Mouse (Mus musculus) kidney, postnatal 0 days (tissue): Measurements from ENCODE around the gene Hoxa11. TPM values are rescaled to one million over a fixed set of nuclear protein-coding genes. Genes with fewer than 3 reads are reported as not detected.

Experiments used
- ATAC-seq: fragments of 200-750 bp; cut with Nextera tagmentation; replicated peaks from 2 replicates; pipeline ENCODE4 v1.8.0; 2017; ENCODE audit warnings: low read depth, moderate number of reproducible peaks, moderate TSS enrichment, moderate library complexity; ENCODE audit not compliant: low FRiP score
- DNase-seq: peaks from one replicate; pipeline ENCODE4 v3.0.0-alpha.2; 2016; ENCODE audit warnings: low spot score
- H3K27ac ChIP-seq: fragments of 300-500 bp; sonication (generic); 2 replicates; pipeline ENCODE4 v1.5.1; 2014; ENCODE audit warnings: mild to moderate bottlenecking
- H3K27me3 ChIP-seq: fragments of 300-500 bp; sonication (generic); 2 replicates; pipeline ENCODE4 v1.6.1; 2014; ENCODE audit warnings: low read length, mixed read lengths; ENCODE audit not compliant: insufficient read depth
- H3K36me3 ChIP-seq: fragments of 300-500 bp; sonication (generic); 2 replicates; pipeline ENCODE4 v1.6.1; 2014; ENCODE audit warnings: low read length, mixed read lengths; ENCODE audit not compliant: insufficient read depth
- H3K4me1 ChIP-seq: fragments of 300-500 bp; sonication (generic); replicated peaks from 2 replicates; pipeline ENCODE4 v1.6.1; 2014; ENCODE audit warnings: antibody characterized with exemption, low read length, mixed read lengths; ENCODE audit not compliant: insufficient read depth
- H3K4me2 ChIP-seq: fragments of 300-500 bp; sonication (generic); 2 replicates; pipeline ENCODE4 v1.6.1; 2014; ENCODE audit warnings: mild to moderate bottlenecking, low read length, moderate library complexity, mixed read lengths
- H3K4me3 ChIP-seq: fragments of 300-500 bp; sonication (generic); replicated peaks from 2 replicates; pipeline ENCODE4 v1.5.1; 2014; ENCODE audit warnings: low read depth, low read length
- H3K9ac ChIP-seq: fragments of 300-500 bp; sonication (generic); 2 replicates; pipeline ENCODE4 v1.6.1; 2014; ENCODE audit warnings: low read depth, low read length
- H3K9me3 ChIP-seq: fragments of 300-500 bp; sonication (generic); replicated peaks from 2 replicates; pipeline ENCODE4 v1.6.1; 2016; ENCODE audit warnings: low read length, inconsistent platforms, mixed read lengths
- CTCF ChIP-seq: IDR thresholded peaks from 2 replicates; pipeline ENCODE4 v1.5.1; 2016; ENCODE audit warnings: antibody characterized with exemption, low read depth, mild to moderate bottlenecking, moderate library complexity
- WGBS: fragments of 180-500 bp; shearing (Covaris S2); extraction: QIAGEN DNeasy Blood & Tissue Kit; methylation state at CpG from one replicate; pipeline ENCODE4 v1.1.7; 2014; 5-methylcytosine and 5-hydroxymethylcytosine counted together
- polyA plus RNA-seq: library from polyadenylated mRNA; unstranded; fragments of >200 nt; fragmentation: Nextera tagmentation; extraction: Ambion mirVana; gene quantifications from 2 replicates; pipeline ENCODE4 v1.2.1, GENCODE M21; 2015

Gene Hoxa11
- polyA plus RNA-seq, 1 experiment from 2014 or later: 27.7 TPM

- Histone ChIP-seq H3K9ac (0 out of 2 replicates have a peak overlapping the region, but pooled peaks have one; percentile 33), H3K27ac (no peak overlapping the region), H3K27me3 (no peaks in the 10 kb centered on the region), H3K4me3 (peak overlapping the region; percentile 62; the same call in 1 of the 2 replicates), H3K9me3 (no peaks in the 10 kb centered on the region), H3K4me1 (peaks cover 52% of the 10 kb centered on the region), H3K36me3 (no peaks in the 10 kb centered on the region), H3K4me2 (peak overlapping the region; percentile 89)
- no peak for TF ChIP-seq CTCF
- DNase-seq (no peak), ATAC-seq (no peak)
- WGBS: 42% methylated on average over 3 of the region's 3 CpGs
Observed at GRCm38 (mm10) chr6:52215070-52215469, 30.5 kb downstream of the Hoxa11 start.

GRCm38 (mm10) chr6:52214271-52214670 is 31.3 kb downstream of the Hoxa11 start:
- H3K36me3 ChIP-seq: no peaks in the 10 kb centered on the region
- peak overlapping the region; percentile 78; the same call in 1 of the 2 replicates for H3K4me3 ChIP-seq
- H3K27ac ChIP-seq: peak overlapping the region; percentile 33; the same call in 1 of the 2 replicates
- H3K4me1 ChIP-seq: peaks cover 50% of the 10 kb centered on the region
- H3K4me2 ChIP-seq: peak overlapping the region; percentile 89
- H3K9ac ChIP-seq: peak overlapping the region; percentile 72; the same call in 1 of the 2 replicates
- WGBS: 25% methylated on average over 5 of the region's 5 CpGs
- TF ChIP-seq CTCF: no peak
- H3K9me3 ChIP-seq: no peaks in the 10 kb centered on the region
- H3K27me3 ChIP-seq: no peaks in the 10 kb centered on the region
- DNase-seq (no peak), ATAC-seq (no peak)

GRCm38 (mm10) chr6:52213119-52213986 is 32.3 kb downstream of the Hoxa11 start, which contains the start of the genes Hoxa3 and Gm28308:
TSS of gene Hoxa3 (minus strand) at chr6:52213336.
TSS of gene Gm28308 (minus strand) at chr6:52213339.
- H3K4me1 ChIP-seq: peaks cover 47% of the 10 kb centered on the region

GRCm38 (mm10) chr6:52212556-52213118 is 33.0 kb downstream of the Hoxa11 start:
- TF ChIP-seq CTCF: no peak
- Histone ChIP-seq H3K9ac (peak overlapping the region; percentile 90), H3K9me3 (no peaks in the 10 kb centered on the region), H3K27ac (peak overlapping the region; percentile 99), H3K4me1 (peaks cover 46% of the 10 kb centered on the region), H3K27me3 (no peaks in the 10 kb centered on the region), H3K4me3 (peak overlapping the region; percentile 78), H3K4me2 (peak overlapping the region; percentile 89), H3K36me3 (no peaks in the 10 kb centered on the region)
- WGBS: under 1% methylated on average over 22 of the region's 22 CpGs
- ATAC-seq: no peak; the same call in 1 of the 2 replicates
- DNase-seq: no peak

More at GRCm38 (mm10) chr6:52213119-52213986, 32.3 kb downstream of the Hoxa11 start, which contains the start of the genes Hoxa3 and Gm28308:
- peak within 1 kb of the TSS; percentile 90 for H3K9ac ChIP-seq
- peak within 1 kb of the TSS; percentile 78 for H3K4me3 ChIP-seq
- H3K27ac ChIP-seq: peak within 1 kb of the TSS; percentile 99
- no peaks in the 10 kb centered on the region for H3K36me3 ChIP-seq
- WGBS: 4% methylated on average over 37 of the region's 38 CpGs
- H3K27me3 ChIP-seq: no peaks in the 10 kb centered on the region
- ATAC-seq (peak; percentile 38; the same call in 1 of the 2 replicates), DNase-seq (peak; percentile 98)
- peak within 1 kb of the TSS; percentile 89 for H3K4me2 ChIP-seq
- H3K9me3 ChIP-seq: no peaks in the 10 kb centered on the region
- TF ChIP-seq CTCF: no peak

GRCm38 (mm10) chr6:52211961-52212360 is 33.6 kb downstream of the Hoxa11 start:
- peak overlapping the region; percentile 89 for H3K4me2 ChIP-seq
- H3K9me3 ChIP-seq: no peaks in the 10 kb centered on the region
- no peaks in the 10 kb centered on the region for H3K27me3 ChIP-seq
- no peak for ATAC-seq
- peaks cover 52% of the 10 kb centered on the region for H3K4me1 ChIP-seq
- H3K27ac ChIP-seq: peak overlapping the region; percentile 99
- no peaks in the 10 kb centered on the region for H3K36me3 ChIP-seq
- H3K4me3 ChIP-seq: peak overlapping the region; percentile 78
- TF ChIP-seq CTCF: no peak
- H3K9ac ChIP-seq: peak overlapping the region; percentile 90
- 2% methylated on average over 13 of the region's 13 CpGs for WGBS
- DNase-seq: no peak

- peak; percentile 15; the same call in 1 of the 2 replicates for ATAC-seq
- Histone ChIP-seq H3K27me3 (no peaks in the 10 kb centered on the region), H3K4me1 (peaks cover 55% of the 10 kb centered on the region), H3K9ac (peak overlapping the region; percentile 90), H3K27ac (peak overlapping the region; percentile 99), H3K36me3 (no peaks in the 10 kb centered on the region), H3K9me3 (no peaks in the 10 kb centered on the region), H3K4me2 (peak overlapping the region; percentile 89), H3K4me3 (peak overlapping the region; percentile 78)
- peak; percentile 82 for TF ChIP-seq CTCF
- under 1% methylated on average over 37 of the region's 37 CpGs for WGBS
- DNase-seq: peak; percentile 92
Observed at GRCm38 (mm10) chr6:52211170-52211935, 34.3 kb downstream of the Hoxa11 start.
